Mouse (Mus musculus) bone marrow, adult 2 months (tissue): ENCODE results near the gene Rdh9.

Source experiments
- CTCF ChIP-seq: fragments of 200-500 bp; IDR thresholded peaks from 2 replicates; pipeline ENCODE4 v1.5.1; 2011; ENCODE audit warnings: low read length, control low read depth; ENCODE audit not compliant: control insufficient read depth, insufficient read depth
- POLR2A ChIP-seq: fragments of 200-500 bp; IDR thresholded peaks from 2 replicates; pipeline ENCODE4 v1.6.1; 2011; ENCODE audit warnings: low read depth, mild to moderate bottlenecking, control low read depth, low read length, borderline replicate concordance; ENCODE audit not compliant: control insufficient read depth

DNA sequence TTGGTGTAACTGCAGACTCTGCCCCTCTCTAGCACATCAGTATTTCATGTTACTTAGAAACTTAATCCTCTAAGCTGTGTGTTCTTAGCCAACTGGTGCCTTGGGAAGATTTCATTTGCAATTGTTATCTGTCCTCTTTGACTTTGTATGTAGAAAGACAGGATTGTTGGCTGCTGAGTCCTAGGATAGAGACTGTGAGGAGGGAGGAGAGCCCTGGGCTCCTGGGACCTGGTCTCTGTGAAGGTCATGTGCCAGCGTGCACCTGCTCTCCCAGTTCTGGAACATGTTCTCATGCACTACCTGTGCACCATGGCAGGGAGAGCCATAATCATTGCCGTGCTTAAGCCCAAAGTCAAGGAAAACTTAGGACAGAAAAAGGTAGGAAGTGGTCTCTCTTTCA, 25.4 kb downstream of the Rdh9 start:
- TF ChIP-seq POLR2A = no peak
- no peak for TF ChIP-seq CTCF
